Mouse (Mus musculus): ENCODE data around the gene Ryr1. TPM values are rescaled to one million over a fixed set of nuclear protein-coding genes. Genes with fewer than 3 reads are reported as not detected.
"Not testable (repeated sequence)": the region's sequence is repeated elsewhere in the genome, so short reads cannot be mapped to it uniquely, and the experiment has no call there.

The Ryr1 gene
- total and polyA plus RNA-seq, 2 experiments from 2014 or later = 0.04 to 0.15 TPM

GRCm38 (mm10) chr7:29070364-29071168 lies 54.4 kb downstream of the Ryr1 start:
- H3K9ac ChIP-seq (replicated peaks; ENCODE audit: low read depth, low read length) = no peak overlapping the region

GRCm38 (mm10) chr7:29067758-29068157 lies 57.2 kb downstream of the Ryr1 start:
- Histone ChIP-seq H3K27ac (ENCODE audit: low read depth) (no peak overlapping the region), H3K9me3 (replicated peaks; ENCODE audit: control insufficient read depth, low read length) (no peaks in the 10 kb centered on the region), H3K4me3 (ENCODE audit: low read depth, low read length) (no peak overlapping the region), H3K36me3 (replicated peaks; ENCODE audit: control insufficient read depth, insufficient read depth, low read length) (no peaks in the 10 kb centered on the region), H3K4me2 (ENCODE audit: low read depth, low read length) (no peak overlapping the region), H3K9ac (replicated peaks; ENCODE audit: low read depth, low read length) (no peak overlapping the region), H3K27me3 (ENCODE audit: control insufficient read depth, insufficient read depth, low read length) (peaks cover 54% of the 10 kb centered on the region), H3K4me1 (ENCODE audit: control insufficient read depth, insufficient read depth) (no peaks in the 10 kb centered on the region)
- ATAC-seq (ENCODE audit: insufficient read depth, low read depth) (no peak), DNase-seq (ENCODE audit: low spot score) (no peak)
- TF ChIP-seq EP300 (IDR thresholded peaks at IDR 0.05; ENCODE audit: low read depth) (no peak), CTCF (IDR thresholded peaks at IDR 0.05; ENCODE audit: low read depth) (no peak)
- WGBS = 7% methylated on average over 15 of the region's 15 CpGs

More at GRCm38 (mm10) chr7:29070364-29071168, 54.4 kb downstream of the Ryr1 start:
- H3K4me2 ChIP-seq (ENCODE audit: low read depth, low read length) = no peak overlapping the region
- 71% methylated on average over 12 of the region's 12 CpGs for WGBS
- no peaks in the 10 kb centered on the region for H3K36me3 ChIP-seq (replicated peaks; ENCODE audit: control insufficient read depth, insufficient read depth, low read length)
- no peak for TF ChIP-seq CTCF (IDR thresholded peaks at IDR 0.05; ENCODE audit: low read depth)
- TF ChIP-seq EP300 (IDR thresholded peaks at IDR 0.05; ENCODE audit: low read depth) = no peak
- ATAC-seq (ENCODE audit: insufficient read depth, low read depth) (no peak), DNase-seq (ENCODE audit: low spot score) (no peak)
- H3K4me3 ChIP-seq (ENCODE audit: low read depth, low read length) = no peak overlapping the region
- H3K9me3 ChIP-seq (replicated peaks; ENCODE audit: control insufficient read depth, low read length) = no peaks in the 10 kb centered on the region
- H3K4me1 ChIP-seq (ENCODE audit: control insufficient read depth, insufficient read depth) = no peaks in the 10 kb centered on the region
- no peak overlapping the region for H3K27ac ChIP-seq (ENCODE audit: low read depth)
- peaks cover 67% of the 10 kb centered on the region for H3K27me3 ChIP-seq (ENCODE audit: control insufficient read depth, insufficient read depth, low read length)

- H3K36me3 ChIP-seq (replicated peaks; ENCODE audit: control insufficient read depth, insufficient read depth, low read length); H3K27ac ChIP-seq (ENCODE audit: low read depth); H3K4me3 ChIP-seq (ENCODE audit: low read depth, low read length); ATAC-seq (ENCODE audit: insufficient read depth, low read depth); H3K9me3 ChIP-seq (replicated peaks; ENCODE audit: control insufficient read depth, low read length); H3K4me2 ChIP-seq (ENCODE audit: low read depth, low read length); H3K4me1 ChIP-seq (ENCODE audit: control insufficient read depth, insufficient read depth); DNase-seq (ENCODE audit: low spot score); H3K9ac ChIP-seq (replicated peaks; ENCODE audit: low read depth, low read length): not testable (repeated sequence)
- WGBS = 54% methylated on average over 7 of the region's 7 CpGs
- peaks cover 27% of the 10 kb centered on the region for H3K27me3 ChIP-seq (ENCODE audit: control insufficient read depth, insufficient read depth, low read length)
Measured at GRCm38 (mm10) chr7:29063476-29063875, 61.5 kb downstream of the Ryr1 start.

GRCm38 (mm10) chr7:29061522-29062037 lies 63.4 kb downstream of the Ryr1 start:
- ATAC-seq (ENCODE audit: insufficient read depth, low read depth) (no peak), DNase-seq (ENCODE audit: low spot score) (no peak)
- H3K27me3 ChIP-seq (ENCODE audit: control insufficient read depth, insufficient read depth, low read length) = peaks cover 20% of the 10 kb centered on the region
- H3K9ac ChIP-seq (replicated peaks; ENCODE audit: low read depth, low read length) = no peak overlapping the region
- no peaks in the 10 kb centered on the region for H3K4me1 ChIP-seq (ENCODE audit: control insufficient read depth, insufficient read depth)
- H3K4me2 ChIP-seq (ENCODE audit: low read depth, low read length) = no peak overlapping the region
- WGBS = 9% methylated on average over 19 of the region's 19 CpGs
- TF ChIP-seq EP300 (IDR thresholded peaks at IDR 0.05; ENCODE audit: low read depth) = no peak
- TF ChIP-seq CTCF (IDR thresholded peaks at IDR 0.05; ENCODE audit: low read depth) = peak; percentile 26
- no peak overlapping the region for H3K27ac ChIP-seq (ENCODE audit: low read depth)
- H3K36me3 ChIP-seq (replicated peaks; ENCODE audit: control insufficient read depth, insufficient read depth, low read length) = no peaks in the 10 kb centered on the region
- no peaks in the 10 kb centered on the region for H3K9me3 ChIP-seq (replicated peaks; ENCODE audit: control insufficient read depth, low read length)
- H3K4me3 ChIP-seq (ENCODE audit: low read depth, low read length) = no peak overlapping the region

- H3K4me3 ChIP-seq (ENCODE audit: low read depth, low read length) = no peak overlapping the region
- H3K9me3 ChIP-seq (replicated peaks; ENCODE audit: control insufficient read depth, low read length) = no peaks in the 10 kb centered on the region
- no peak for ATAC-seq (ENCODE audit: insufficient read depth, low read depth)
- 83% methylated on average over 19 of the region's 19 CpGs for WGBS
- no peak overlapping the region for H3K9ac ChIP-seq (replicated peaks; ENCODE audit: low read depth, low read length)
- no peak overlapping the region for H3K27ac ChIP-seq (ENCODE audit: low read depth)
- no peaks in the 10 kb centered on the region for H3K4me1 ChIP-seq (ENCODE audit: control insufficient read depth, insufficient read depth)
- H3K27me3 ChIP-seq (ENCODE audit: control insufficient read depth, insufficient read depth, low read length) = peaks cover 37% of the 10 kb centered on the region
- no peaks in the 10 kb centered on the region for H3K36me3 ChIP-seq (replicated peaks; ENCODE audit: control insufficient read depth, insufficient read depth, low read length)
- TF ChIP-seq CTCF (IDR thresholded peaks at IDR 0.05; ENCODE audit: low read depth) (no peak), EP300 (IDR thresholded peaks at IDR 0.05; ENCODE audit: low read depth) (no peak)
- H3K4me2 ChIP-seq (ENCODE audit: low read depth, low read length) = no peak overlapping the region
- DNase-seq (ENCODE audit: low spot score) = no peak
Measured at GRCm38 (mm10) chr7:29059445-29059844, 65.5 kb downstream of the Ryr1 start.
